Mouse (Mus musculus) cortical plate, adult 2 months (tissue): ENCODE data around the gene Immp2l.

Experiments used
- CTCF ChIP-seq: fragments of 200-500 bp; IDR thresholded peaks from 2 replicates; pipeline ENCODE4 v1.5.1; 2011; ENCODE audit warnings: mild to moderate bottlenecking, control low read depth, low read length; ENCODE audit not compliant: insufficient read depth; ENCODE audit errors: extremely low read depth
- POLR2A ChIP-seq: fragments of 200-500 bp; IDR thresholded peaks from 2 replicates; pipeline ENCODE4 v1.6.1; 2011; ENCODE audit warnings: mild to moderate bottlenecking, low read length, control low read depth; ENCODE audit not compliant: insufficient read depth; ENCODE audit errors: extremely low read depth

DNA sequence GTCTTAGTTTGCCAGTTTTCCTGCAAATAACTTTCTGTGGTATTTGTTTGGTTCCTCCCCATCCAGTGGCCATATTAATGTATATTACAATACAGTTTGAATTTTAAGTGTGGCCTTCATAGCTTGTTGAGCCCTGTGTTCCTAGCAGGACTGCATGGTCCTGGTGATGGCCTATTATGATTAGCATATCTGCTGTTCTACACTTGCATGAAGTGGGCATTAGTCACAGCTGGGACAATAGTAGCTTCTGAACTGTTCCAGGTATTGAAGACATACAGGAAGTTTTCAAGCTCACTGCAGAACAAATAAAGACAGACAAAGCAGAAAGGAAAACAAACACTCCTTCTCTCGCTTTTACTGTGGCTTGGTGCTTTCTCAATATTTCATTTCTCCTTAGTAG lies 855.5 kb downstream of the Immp2l start:
- TF ChIP-seq CTCF (no peak), POLR2A (no peak)
